Mouse (Mus musculus): ENCODE results near the gene Hist1h3e. TPM values are rescaled to one million over a fixed set of nuclear protein-coding genes. Genes with fewer than 3 reads are reported as not detected.

Hist1h3e gene
- total and polyA plus RNA-seq, 2 experiments from 2014 or later, result 1.9 to 180 TPM

GRCm38 (mm10) chr13:23519416-23519815 is 42.8 kb downstream of the Hist1h3e start:
- Histone ChIP-seq H3K4me2 (ENCODE audit: low read depth) (peak overlapping the region; percentile 59), H3K9me3 (ENCODE audit: low read length) (no peaks in the 10 kb centered on the region), H3K4me3 (ENCODE audit: low read depth, low read length) (peak overlapping the region; percentile 52), H3K27ac (ENCODE audit: low read depth, low read length) (no peak overlapping the region), H3K36me3 (ENCODE audit: insufficient read depth) (no peaks in the 10 kb centered on the region), H3K27me3 (ENCODE audit: insufficient read depth, low read length) (no peaks in the 10 kb centered on the region), H3K4me1 (ENCODE audit: insufficient read depth) (no peaks in the 10 kb centered on the region), H3K9ac (no peak overlapping the region)
- TF ChIP-seq CTCF (IDR thresholded peaks at IDR 0.05; ENCODE audit: low read depth), result no peak
- ATAC-seq (peak; percentile 15; the same call in 1 of the 2 replicates), DNase-seq (peak; percentile 88)
- WGBS, result 0% methylated on average over 10 of the region's 10 CpGs

GRCm38 (mm10) chr13:23518885-23519284 is 43.3 kb downstream of the Hist1h3e start:
- Histone ChIP-seq H3K36me3 (ENCODE audit: insufficient read depth) (no peaks in the 10 kb centered on the region), H3K9ac (no peak overlapping the region), H3K4me2 (ENCODE audit: low read depth) (peak overlapping the region; percentile 59), H3K27ac (ENCODE audit: low read depth, low read length) (no peak overlapping the region), H3K9me3 (ENCODE audit: low read length) (no peaks in the 10 kb centered on the region), H3K4me1 (ENCODE audit: insufficient read depth) (no peaks in the 10 kb centered on the region), H3K4me3 (ENCODE audit: low read depth, low read length) (peak overlapping the region; percentile 52), H3K27me3 (ENCODE audit: insufficient read depth, low read length) (no peaks in the 10 kb centered on the region)
- WGBS, result 0% methylated on average over 6 of the region's 6 CpGs
- ATAC-seq, result 0 out of 2 replicates have a peak, but pooled peaks have one; percentile 12
- TF ChIP-seq CTCF (IDR thresholded peaks at IDR 0.05; ENCODE audit: low read depth), result no peak
- peak; percentile 89 for DNase-seq

- Histone ChIP-seq H3K9ac (no peak overlapping the region), H3K4me1 (ENCODE audit: insufficient read depth) (no peaks in the 10 kb centered on the region), H3K27ac (ENCODE audit: low read depth, low read length) (no peak overlapping the region), H3K4me2 (ENCODE audit: low read depth) (peak overlapping the region; percentile 59), H3K9me3 (ENCODE audit: low read length) (no peaks in the 10 kb centered on the region), H3K4me3 (ENCODE audit: low read depth, low read length) (peak overlapping the region; percentile 52), H3K36me3 (ENCODE audit: insufficient read depth) (no peaks in the 10 kb centered on the region), H3K27me3 (ENCODE audit: insufficient read depth, low read length) (no peaks in the 10 kb centered on the region)
- ATAC-seq, result no peak
- no peak for DNase-seq
- 0% methylated on average over 6 of the region's 6 CpGs for WGBS
- TF ChIP-seq CTCF (IDR thresholded peaks at IDR 0.05; ENCODE audit: low read depth), result no peak
Measured at GRCm38 (mm10) chr13:23518295-23518603, 43.9 kb downstream of the Hist1h3e start.

GRCm38 (mm10) chr13:23517603-23518294 is 44.4 kb downstream of the Hist1h3e start:
- Histone ChIP-seq H3K4me3 (ENCODE audit: low read depth, low read length) (peak overlapping the region; percentile 52), H3K9ac (0 out of 2 replicates have a peak overlapping the region, but pooled peaks have one; percentile 26), H3K4me2 (ENCODE audit: low read depth) (peak overlapping the region; percentile 59), H3K36me3 (ENCODE audit: insufficient read depth) (no peaks in the 10 kb centered on the region), H3K27me3 (ENCODE audit: insufficient read depth, low read length) (no peaks in the 10 kb centered on the region), H3K27ac (ENCODE audit: low read depth, low read length) (no peak overlapping the region), H3K4me1 (ENCODE audit: insufficient read depth) (no peaks in the 10 kb centered on the region), H3K9me3 (ENCODE audit: low read length) (no peaks in the 10 kb centered on the region)
- DNase-seq (peak; percentile 94), ATAC-seq (peak; percentile 92)
- no peak for TF ChIP-seq CTCF (IDR thresholded peaks at IDR 0.05; ENCODE audit: low read depth)
- under 1% methylated on average over 27 of the region's 27 CpGs for WGBS

GRCm38 (mm10) chr13:23516822-23517602 is 45.2 kb downstream of the Hist1h3e start:
- Histone ChIP-seq H3K9me3 (ENCODE audit: low read length) (no peaks in the 10 kb centered on the region), H3K9ac (no peak overlapping the region), H3K4me1 (ENCODE audit: insufficient read depth) (no peaks in the 10 kb centered on the region), H3K4me3 (ENCODE audit: low read depth, low read length) (peak overlapping the region; percentile 52), H3K4me2 (ENCODE audit: low read depth) (peak overlapping the region; percentile 59), H3K27me3 (ENCODE audit: insufficient read depth, low read length) (no peaks in the 10 kb centered on the region), H3K27ac (ENCODE audit: low read depth, low read length) (no peak overlapping the region), H3K36me3 (ENCODE audit: insufficient read depth) (no peaks in the 10 kb centered on the region)
- under 1% methylated on average over 19 of the region's 19 CpGs for WGBS
- DNase-seq (peak; percentile 91), ATAC-seq (peak; percentile 73)
- TF ChIP-seq CTCF (IDR thresholded peaks at IDR 0.05; ENCODE audit: low read depth), result no peak

- Histone ChIP-seq H3K4me1 (ENCODE audit: insufficient read depth) (no peaks in the 10 kb centered on the region), H3K27me3 (ENCODE audit: insufficient read depth, low read length) (no peaks in the 10 kb centered on the region), H3K9ac (no peak overlapping the region), H3K4me3 (ENCODE audit: low read depth, low read length) (peak overlapping the region; percentile 52), H3K36me3 (ENCODE audit: insufficient read depth) (no peaks in the 10 kb centered on the region), H3K27ac (ENCODE audit: low read depth, low read length) (no peak overlapping the region), H3K4me2 (ENCODE audit: low read depth) (peak overlapping the region; percentile 59), H3K9me3 (ENCODE audit: low read length) (no peaks in the 10 kb centered on the region)
- TF ChIP-seq CTCF (IDR thresholded peaks at IDR 0.05; ENCODE audit: low read depth), result no peak
- WGBS, result 56% methylated on average over 15 of the region's 15 CpGs
- ATAC-seq (no peak), DNase-seq (no peak)
Measured at GRCm38 (mm10) chr13:23515826-23516620, 46.1 kb downstream of the Hist1h3e start.

Data from forebrain, postnatal 0 days (tissue).